ENCODE assay signal across 8 mouse cellular contexts in genomic region chr2:26847706-26848105, GRCm38 (mm10). TPM values are rescaled to one million over a fixed set of nuclear protein-coding genes. Genes with fewer than 3 reads are reported as not detected.
DNase-seq lines count a peak whose midpoint lies in the region; ATAC-seq and TF ChIP-seq lines count a peak whose summit lies in the region.
"Had no signal": no experiment of that assay in that cellular context is flagged by ENCODE, and none has a peak within 500 bp of the region (broad histone marks: within the 10 kb centered on the region; RNA-seq: fewer than 3 reads in every experiment).

No protein-coding gene starts in this region.

- H3K27me3 ChIP-seq in kidney, adult 2 months (replicated peaks; ENCODE audit: control insufficient read depth, insufficient read depth, low read length) = no peaks in the 10 kb centered on the region
- no peaks in the 10 kb centered on the region for H3K27me3 ChIP-seq in kidney, embryonic 15.5 days

- TF ChIP-seq CTCF in kidney, adult 2 months (conservative IDR thresholded peaks at IDR 0.05; ENCODE audit: insufficient read depth, insufficient read length, low read depth, low read length) = peak; percentile 69

- ATAC-seq in kidney, embryonic 15.5 days (replicated peaks; ENCODE audit: low FRiP score) = no peak
- peak; percentile 58 for ATAC-seq in granulocyte monocyte progenitor cell, adult 5-6 weeks (replicated peaks; ENCODE audit: poor library complexity, severe bottlenecking)

- no peak overlapping the region for H3K4me3 ChIP-seq in kidney, adult 2 months (ENCODE audit: insufficient read depth, low read depth, low read length)
- H3K4me3 ChIP-seq in kidney, embryonic 15.5 days (replicated peaks) = no peak overlapping the region
- H3K4me3 ChIP-seq: megakaryocyte, embryonic 14.5 days had no signal

- H3K9me3 ChIP-seq in kidney, embryonic 15.5 days (replicated peaks) = no peaks in the 10 kb centered on the region

- WGBS in kidney, adult 2 months = 56% methylated on average over 2 of the region's 2 CpGs
- 61% methylated on average over 2 of the region's 2 CpGs for WGBS in kidney, embryonic 15.5 days

- no peak overlapping the region for H3K27ac ChIP-seq in kidney, adult 2 months (ENCODE audit: insufficient read depth, low read depth, low read length)
- no peak overlapping the region for H3K27ac ChIP-seq in kidney, embryonic 15.5 days

- peak; percentile 52 for DNase-seq in kidney, adult 2 months
- DNase-seq in ES-CJ7 (ENCODE audit: low read depth, low spot score) (peak; percentile 48), adipocyte (ENCODE audit: low spot score) (peak; percentile 36)
- peak; percentile 46 for DNase-seq in lung, postnatal 14 days
- no peak for DNase-seq in yolk sac, embryonic 10.5 days (ENCODE audit: low spot score)

- no peaks in the 10 kb centered on the region for H3K36me3 ChIP-seq in kidney, adult 2 months (ENCODE audit: control insufficient read depth, insufficient read depth, low read length)
- H3K36me3 ChIP-seq in kidney, embryonic 15.5 days = no peaks in the 10 kb centered on the region

- no peak for TF ChIP-seq POLR2A in kidney, adult 2 months (IDR thresholded peaks at IDR 0.05; ENCODE audit: low read depth, low read length)

- no peaks in the 10 kb centered on the region for H3K4me1 ChIP-seq in kidney, adult 2 months (ENCODE audit: control insufficient read depth, insufficient read depth, low read length)
- no peaks in the 10 kb centered on the region for H3K4me1 ChIP-seq in kidney, embryonic 15.5 days

- H3K4me2 ChIP-seq in kidney, embryonic 15.5 days = no peak overlapping the region

- no peak overlapping the region for H3K9ac ChIP-seq in kidney, embryonic 15.5 days

RNA-seq across cellular contexts. Expression of gene Abo, which starts 17.1 kb away (rescaled TPM):
- polyA plus RNA-seq in kidney, adult 2 months (2012; rRNA removed) = not detected in 2 replicates
- polyA plus RNA-seq in kidney, embryonic 15.5 days (2015; fragmentation: Nextera tagmentation; extraction: Ambion mirVana) = not detected in 2 replicates
- not detected in 2 replicates for total RNA-seq in granulocyte monocyte progenitor cell, adult 5-6 weeks (2014; fragmentation: Nextera tagmentation)
- total RNA-seq in granulocyte monocyte progenitor cell, adult 5-6 weeks (2017) = not detected in 2 replicates

RNA-seq across cellular contexts. Expression of gene Surf6, which starts 55.0 kb away (rescaled TPM):
- 6.4 and 7.0 TPM in 2 replicates for polyA plus RNA-seq in kidney, adult 2 months (2012; rRNA removed)
- 31.2 and 31.5 TPM in 2 replicates for polyA plus RNA-seq in kidney, embryonic 15.5 days (2015; fragmentation: Nextera tagmentation; extraction: Ambion mirVana)
- total RNA-seq in granulocyte monocyte progenitor cell, adult 5-6 weeks (2014; fragmentation: Nextera tagmentation) = 21.7 and 22.5 TPM in 2 replicates
- 53.0 and 55.7 TPM in 2 replicates for total RNA-seq in granulocyte monocyte progenitor cell, adult 5-6 weeks (2017)
